Mouse (Mus musculus): ENCODE results near the gene Gm20388.

The Gm20388 gene

DNA sequence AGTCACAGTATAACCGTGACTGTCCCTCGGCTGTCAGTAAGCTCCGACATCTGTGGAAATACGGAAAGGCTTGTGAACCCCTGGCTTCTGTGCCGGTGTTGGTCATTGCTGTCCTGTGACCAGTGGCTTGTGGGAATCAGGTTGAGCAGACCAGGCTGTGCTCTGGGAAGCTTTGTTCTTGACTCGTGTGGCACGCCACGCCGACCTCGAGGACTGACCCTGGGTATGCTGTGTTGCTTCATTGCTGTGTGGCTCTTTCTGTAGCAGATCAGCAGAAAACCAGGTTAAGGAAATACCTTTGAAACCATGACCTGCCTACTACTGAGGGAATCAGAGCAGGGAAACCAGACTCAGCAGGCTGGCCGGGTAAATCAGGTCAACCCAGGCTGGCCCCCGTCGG, 4399.9 kb downstream of the Gm20388 start:
- no peak for DNase-seq (ENCODE audit: low spot score in 2 of 2)

DNA sequence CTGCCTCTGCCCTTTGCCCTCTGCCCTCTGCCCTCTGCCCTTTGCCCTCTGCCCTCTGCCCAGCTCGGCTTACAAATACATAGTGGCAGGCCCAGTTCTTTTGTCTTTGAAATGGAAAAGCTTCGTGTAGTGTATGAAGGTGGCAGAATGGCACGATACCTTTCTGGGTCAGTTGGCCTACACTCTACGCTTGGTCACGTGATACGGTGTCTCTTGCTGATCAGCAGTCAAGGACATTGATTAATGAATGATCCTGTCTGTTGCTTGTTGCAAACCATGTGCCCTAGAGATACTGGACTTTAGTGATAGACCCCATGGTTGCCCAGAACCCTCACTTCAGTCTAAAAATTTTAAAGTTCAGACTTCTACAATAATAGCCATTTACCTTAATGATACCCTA, 4400.5 kb downstream of the Gm20388 start:
- DNase-seq (ENCODE audit: low spot score in 2 of 2), result no peak

DNA sequence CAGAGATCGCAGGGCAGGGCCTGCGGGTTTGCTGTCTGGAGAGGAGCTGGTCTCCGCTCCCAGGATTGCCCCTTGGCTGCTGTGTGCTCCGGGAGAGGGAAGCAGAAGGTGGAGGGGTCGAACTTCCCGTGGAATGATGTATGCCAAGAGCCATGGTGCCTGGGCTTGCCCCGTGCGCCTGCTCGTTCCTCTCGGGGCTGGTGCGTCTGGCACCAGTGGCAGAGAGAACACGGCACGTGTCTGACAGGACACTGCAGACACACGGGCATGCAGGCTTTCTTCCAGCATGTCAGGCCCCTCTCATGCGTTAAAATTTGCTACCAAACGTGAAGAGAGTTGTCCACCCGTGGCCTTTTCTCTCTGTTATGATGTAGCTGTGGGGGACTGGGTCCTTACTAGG, 4401.1 kb downstream of the Gm20388 start:
- no peak for DNase-seq (ENCODE audit: low spot score in 2 of 2)

DNA sequence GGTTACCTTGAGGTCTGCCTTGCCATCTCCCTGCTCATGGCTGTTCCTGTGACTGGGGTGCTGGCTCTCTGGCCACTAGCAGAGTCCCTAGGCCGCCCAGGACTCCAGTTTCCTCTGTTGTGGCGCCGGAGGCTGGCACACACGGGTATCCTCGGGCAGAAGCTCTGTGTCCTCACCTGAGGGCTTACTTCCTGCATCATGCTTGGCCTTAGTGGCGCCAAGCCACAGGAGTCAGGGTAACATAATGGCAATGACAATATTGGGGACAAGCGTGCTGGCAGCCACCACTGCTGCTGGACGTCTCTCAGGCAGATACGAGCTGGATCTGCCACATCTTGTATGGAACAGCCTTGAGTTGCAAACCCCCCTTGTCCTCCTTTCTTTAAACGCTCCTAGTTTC, 4401.6 kb downstream of the Gm20388 start:
- no peak for DNase-seq (ENCODE audit: low spot score in 2 of 2)

DNA sequence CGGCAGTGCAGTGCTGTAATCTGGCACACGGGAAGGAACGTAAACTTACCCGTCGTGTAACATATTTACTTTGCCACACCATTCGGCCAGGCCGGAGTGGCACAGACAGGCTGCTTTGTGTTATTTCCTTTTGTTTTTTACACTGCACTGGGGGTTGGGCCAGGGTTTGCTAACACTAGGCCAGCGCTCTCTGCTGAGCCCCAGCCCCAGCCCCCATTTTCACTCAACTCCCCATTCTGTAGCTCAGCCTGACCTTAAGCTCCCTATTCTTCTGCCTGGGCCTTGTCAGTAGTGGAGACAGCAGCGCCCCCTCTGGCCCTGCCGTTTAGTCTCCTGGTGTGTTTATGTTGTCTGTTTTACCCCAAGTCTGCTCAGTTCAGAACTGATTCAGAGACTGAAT, 4404.2 kb downstream of the Gm20388 start:
- no peak for DNase-seq (ENCODE audit: low spot score in 2 of 2)

DNA sequence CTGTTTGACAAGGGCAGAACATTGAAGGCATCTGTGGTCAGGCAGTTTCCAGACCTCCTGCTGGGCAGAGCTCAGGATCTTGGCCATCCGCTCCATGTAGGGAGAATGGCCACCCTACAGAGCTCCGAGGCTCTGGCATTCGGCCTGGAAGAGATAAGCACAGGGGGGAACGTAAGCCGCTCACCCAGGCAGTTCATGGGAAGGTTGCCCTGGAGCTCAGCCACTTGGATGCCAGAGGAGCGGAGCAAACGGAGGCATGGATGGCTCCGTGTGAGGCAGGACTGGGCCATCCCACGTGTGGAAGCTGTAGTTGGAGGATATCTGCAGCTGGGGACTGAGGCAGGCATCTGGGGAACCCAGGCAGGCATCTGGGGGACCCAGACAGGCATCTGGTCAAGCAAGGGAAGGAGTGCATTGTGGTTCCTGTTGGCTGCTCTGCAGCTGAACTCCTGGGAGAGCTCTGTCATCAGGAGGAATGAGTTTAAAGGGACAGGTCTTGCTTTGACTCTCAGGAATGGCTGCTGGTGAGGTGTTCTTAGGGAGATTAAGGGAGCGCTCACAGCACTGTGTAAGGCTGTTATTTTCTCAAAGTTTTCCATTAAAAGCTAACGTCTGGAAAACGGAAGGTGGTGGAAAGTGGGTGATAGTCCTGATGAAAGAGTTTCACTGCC, 4406.0 kb downstream of the Gm20388 start:
- DNase-seq (ENCODE audit: low spot score in 2 of 2), result no peak

DNA sequence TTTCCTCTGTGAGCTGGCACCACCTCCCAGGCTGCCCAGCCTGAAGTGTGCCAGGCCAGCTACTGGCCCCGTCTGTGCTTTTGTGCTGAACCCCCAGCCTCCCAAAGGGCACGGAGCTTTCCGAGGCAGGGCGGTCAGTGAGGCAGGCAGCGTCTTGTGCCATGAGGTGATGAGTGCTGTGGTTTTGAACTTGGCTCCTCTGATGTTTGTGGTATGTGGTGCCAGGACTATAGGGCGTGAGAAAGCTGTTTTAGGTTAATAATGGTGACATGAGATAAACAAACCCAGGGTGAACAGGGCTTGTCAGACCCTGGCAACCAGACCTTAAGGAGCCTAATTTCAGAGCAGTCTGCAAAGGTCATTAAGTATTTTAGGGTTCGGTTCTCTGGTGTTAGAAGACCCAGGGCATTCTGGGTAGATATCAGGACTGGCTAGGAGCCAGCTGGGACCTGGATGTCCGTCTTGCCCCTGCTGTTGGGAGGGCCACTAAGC, 4406.6 kb downstream of the Gm20388 start:
- DNase-seq (ENCODE audit: low spot score in 2 of 2), result no peak

DNA sequence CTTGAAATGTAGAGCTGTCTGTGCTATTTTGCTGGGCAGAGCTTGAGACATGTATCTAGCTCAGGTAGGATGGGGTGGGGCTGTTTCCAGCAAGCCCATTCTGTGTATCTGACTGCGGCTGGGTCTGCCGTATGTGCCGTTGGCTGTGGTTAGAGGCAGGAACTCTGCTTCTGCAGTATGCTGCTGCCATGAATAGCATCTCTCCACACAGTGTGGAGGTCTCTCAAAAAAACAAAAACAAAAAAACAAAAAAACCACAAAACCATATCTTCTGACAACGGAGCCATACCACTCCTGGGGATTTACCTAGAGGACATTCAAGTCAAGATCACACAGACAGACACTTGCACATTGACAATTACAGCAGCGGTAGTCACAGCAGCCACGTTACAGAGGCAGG, 4407.2 kb downstream of the Gm20388 start:
- DNase-seq (ENCODE audit: low spot score in 2 of 2), result no peak

DNA sequence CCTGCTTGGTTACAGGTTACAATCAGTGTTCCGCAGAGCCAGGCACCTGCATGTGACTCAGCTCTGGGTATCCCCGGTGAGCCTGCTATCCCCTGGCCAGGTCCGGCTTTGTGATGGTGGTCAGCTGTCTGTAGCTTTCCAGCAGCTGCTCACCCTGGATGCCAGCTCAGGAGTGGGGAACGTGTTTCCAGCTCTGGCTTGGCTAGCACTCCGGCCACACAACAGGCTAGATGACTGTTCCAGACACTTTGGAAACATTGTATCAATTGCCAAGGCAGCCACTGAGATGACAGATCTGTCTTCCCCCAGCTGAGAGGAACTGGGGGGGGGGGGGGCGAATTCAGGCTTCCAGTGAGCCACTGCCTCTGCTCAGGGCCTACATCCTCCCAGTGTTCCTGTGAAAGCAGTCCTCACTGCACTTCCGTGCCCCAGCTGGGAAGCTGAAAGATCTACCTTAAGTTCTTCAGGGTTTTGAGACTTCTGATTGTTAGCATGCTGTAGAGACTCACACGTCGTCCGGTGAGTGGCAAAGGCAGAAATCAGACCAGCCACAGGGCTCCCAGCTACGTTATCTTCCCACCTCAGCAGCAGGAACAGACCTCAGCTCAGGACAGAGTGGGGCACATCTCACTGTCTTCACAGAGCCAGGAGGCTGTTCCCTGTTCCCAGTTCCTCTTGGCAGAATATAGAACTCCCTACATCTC, 4408.1 kb downstream of the Gm20388 start:
- no peak for DNase-seq (ENCODE audit: low spot score in 2 of 2)

DNA sequence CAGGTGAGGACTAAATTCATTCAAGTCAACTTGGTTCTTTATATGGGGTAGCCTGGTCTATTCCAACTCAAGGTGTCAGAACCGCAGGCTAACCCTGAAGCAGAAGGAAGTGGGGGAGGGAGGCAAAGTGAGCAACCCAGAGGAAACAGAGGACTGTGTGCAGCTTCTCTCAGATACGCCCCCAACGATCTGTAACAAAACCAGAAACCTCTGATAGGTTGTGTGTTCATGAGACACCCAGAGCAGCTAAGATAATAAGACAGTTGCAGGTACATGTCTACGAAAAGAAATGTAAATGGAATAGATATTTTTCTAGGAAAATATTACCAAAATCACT, 4408.6 kb downstream of the Gm20388 start:
- no peak for DNase-seq (ENCODE audit: low spot score in 2 of 2)

DNA sequence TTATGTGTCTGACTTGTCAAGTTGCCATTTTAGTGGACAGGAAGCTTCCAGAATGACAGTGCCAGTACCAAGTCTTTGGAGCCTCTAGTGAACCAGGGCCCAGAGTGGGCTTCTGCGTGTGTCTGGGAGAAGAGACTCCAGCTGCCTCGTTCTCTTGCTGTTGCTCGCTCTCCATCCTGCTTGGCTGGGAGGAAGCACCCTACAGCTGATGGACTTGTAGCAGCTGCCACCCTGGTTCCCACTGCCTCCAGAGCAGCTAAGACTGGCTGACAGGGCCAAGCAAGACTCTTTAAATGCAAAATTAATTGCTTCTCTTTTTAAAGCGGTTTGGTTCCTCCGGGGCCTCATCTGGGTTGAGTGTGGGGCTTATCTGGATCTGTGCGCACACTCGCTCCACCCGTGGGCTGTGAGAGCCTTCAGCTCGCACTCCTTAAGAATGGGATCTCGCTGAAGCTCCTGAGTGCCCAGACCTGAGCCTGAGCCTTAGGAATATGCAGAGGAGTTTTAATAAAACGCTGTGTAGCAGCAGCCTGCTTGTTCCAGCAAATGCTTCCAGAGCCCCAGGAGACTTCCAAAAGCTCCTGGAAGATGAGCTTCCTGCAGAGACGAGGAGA, 4410.7 kb downstream of the Gm20388 start:
- no peak for DNase-seq (ENCODE audit: low spot score in 2 of 2)

DNA sequence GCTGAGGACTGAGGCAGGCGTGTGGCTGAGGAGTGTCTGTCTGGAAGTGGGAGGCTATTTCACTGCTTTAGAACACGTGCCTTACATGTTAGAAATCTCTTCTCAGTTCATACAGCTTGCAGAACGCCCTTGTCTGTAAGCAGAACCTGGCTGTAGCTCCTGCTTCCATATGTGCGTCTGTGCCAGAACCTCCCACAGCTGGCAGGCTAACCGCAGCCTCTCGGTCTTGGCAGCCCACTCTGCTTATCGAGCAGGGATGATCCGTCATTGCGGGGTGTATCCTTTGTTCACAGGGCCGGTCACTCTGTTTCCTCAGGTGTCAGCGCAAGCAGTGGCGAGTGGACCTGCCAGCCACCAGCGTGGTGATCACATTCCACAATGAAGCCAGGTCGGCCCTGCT, 4412.7 kb downstream of the Gm20388 start:
- DNase-seq (ENCODE audit: low spot score in 2 of 2), result peak in 1 of 2 experiments; percentile 28

DNA sequence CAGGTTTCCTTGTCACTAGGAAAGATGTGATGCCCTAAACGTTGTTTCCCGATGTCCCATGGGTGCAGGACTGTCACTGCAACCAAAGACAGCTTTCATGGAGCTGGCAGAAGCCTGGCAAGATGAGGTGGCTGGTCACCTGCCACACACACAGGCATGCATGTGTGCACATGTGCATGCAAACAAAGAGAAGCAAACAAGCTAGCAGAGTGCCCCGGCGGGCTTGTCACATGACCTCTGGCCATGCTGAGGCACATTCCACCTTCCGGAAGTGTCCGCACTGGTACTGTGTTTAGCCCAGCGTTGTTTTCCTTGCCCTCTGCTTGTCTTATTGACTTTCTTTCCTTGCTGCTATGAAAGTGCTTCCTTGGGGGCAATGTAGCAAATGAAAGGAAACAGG, 4417.6 kb downstream of the Gm20388 start:
- no peak for DNase-seq (ENCODE audit: low spot score in 2 of 2)

DNA sequence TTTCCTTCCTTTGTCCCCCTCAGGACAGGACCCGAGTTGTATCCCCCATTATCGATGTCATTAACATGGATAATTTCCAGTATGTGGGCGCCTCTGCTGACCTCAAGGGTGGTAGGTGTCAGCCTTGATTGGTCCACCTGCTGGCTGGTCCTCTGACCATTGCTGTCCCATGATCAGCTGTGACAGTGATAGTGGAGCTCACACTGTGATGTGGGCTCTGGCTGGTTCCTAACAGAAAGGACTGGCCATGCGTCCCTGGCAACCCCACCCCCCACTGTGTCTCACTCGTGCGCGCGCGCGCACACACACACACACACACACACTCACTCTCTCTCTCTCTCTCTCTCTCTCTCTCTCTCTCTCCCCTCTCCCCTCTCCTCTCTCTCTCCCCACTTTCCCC, 4419.0 kb downstream of the Gm20388 start:
- no peak for DNase-seq (ENCODE audit: low spot score in 2 of 2)

DNA sequence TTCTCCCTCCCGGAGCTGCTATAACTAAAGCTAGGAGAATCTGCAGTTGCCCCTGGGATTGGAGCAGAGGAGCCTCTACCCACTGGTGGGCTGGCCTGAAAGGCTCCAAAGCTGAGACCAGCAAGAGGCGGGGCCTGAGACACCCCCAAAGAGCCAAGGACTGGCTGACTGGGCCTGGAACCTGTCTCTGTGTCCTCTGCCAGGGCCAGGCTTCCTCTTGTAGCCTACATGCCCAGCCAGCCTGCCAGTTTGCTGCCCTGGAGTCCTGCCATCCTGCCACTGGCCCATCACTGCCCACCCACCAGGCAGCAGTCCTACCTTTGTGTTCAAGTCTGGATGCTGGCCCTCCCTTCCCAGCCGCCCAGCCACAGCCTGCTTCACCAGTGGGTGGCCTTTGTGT, 4419.8 kb downstream of the Gm20388 start:
- DNase-seq (ENCODE audit: low spot score in 2 of 2), result no peak

DNA sequence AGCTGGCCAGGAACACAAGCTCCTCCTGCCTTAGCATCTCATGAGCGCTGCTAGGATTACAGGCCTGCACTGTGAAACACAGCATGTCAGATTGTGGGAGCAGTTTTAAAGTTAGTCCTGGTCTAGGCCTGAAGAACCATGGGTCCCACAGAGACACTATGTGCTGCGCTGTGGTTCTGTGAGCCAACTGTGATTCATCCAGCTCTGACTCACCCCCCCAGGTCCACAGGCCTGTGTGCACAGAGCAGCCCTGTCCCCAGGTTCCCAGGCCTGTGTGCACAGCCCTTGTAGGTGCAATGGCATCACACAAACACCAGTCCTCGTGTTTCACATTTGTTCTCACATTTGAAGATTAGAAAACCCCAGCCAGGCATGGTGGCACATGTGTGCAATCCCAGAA, 4420.5 kb downstream of the Gm20388 start:
- DNase-seq (ENCODE audit: low spot score in 2 of 2), result no peak

DNA sequence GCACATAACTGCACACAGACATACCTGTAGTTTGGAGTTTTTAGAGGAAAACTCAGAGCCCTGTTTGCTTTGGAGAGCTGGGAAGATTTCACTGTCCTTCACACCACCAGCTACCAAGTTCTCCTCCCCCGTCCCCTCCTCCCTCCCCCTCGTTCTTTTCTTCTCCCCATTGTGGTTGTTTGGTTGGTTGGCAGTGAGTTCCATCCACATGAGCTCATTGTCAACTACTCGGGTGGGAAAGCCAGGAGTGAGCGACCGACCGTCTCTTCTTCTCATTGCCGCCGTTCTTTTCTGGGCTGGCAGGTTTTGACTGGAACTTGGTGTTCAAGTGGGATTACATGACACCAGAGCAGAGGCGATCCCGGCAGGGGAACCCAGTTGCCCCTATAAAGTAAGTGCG, 4421.1 kb downstream of the Gm20388 start:
- DNase-seq (ENCODE audit: low spot score in 2 of 2), result no peak

DNA sequence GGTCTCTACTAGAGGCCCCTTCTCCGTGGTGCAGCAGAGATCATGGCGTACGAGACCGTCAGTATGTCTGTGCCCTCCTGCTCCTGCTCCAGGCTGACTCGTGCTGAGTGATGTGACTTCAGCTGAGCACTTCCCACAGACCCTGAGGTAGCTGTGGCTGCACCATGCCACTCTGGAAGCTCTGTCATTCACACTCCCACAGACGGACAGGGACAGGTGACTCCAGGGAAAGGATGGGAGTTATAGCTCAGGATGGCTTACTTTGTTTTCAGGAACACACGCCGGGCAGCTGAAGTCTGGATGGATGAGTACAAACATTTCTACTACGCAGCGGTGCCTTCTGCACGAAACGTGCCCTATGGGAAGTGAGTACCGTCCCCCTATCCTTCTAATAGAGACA, 4425.7 kb downstream of the Gm20388 start:
- no peak for DNase-seq (ENCODE audit: low spot score in 2 of 2)

DNA sequence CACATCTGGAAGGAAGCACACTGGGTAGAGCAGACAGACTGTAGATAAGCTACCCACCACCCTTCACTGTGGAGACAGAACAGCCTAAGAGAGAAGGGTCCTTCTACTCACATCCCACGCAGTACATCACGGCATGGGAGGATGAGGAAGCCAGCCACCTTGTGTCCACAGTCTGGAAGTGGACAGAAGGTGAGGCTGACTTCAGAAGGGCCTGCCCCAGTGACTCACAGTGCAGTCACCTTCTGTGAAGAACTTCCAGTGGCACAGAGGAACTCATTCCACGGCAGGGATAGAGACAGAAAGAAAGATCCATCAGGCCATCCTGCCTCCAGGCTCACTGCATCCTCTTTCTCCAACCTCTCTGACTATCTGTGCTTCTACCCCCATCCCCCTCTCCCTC, 4429.1 kb downstream of the Gm20388 start:
- DNase-seq (ENCODE audit: low spot score in 2 of 2), result no peak

DNA sequence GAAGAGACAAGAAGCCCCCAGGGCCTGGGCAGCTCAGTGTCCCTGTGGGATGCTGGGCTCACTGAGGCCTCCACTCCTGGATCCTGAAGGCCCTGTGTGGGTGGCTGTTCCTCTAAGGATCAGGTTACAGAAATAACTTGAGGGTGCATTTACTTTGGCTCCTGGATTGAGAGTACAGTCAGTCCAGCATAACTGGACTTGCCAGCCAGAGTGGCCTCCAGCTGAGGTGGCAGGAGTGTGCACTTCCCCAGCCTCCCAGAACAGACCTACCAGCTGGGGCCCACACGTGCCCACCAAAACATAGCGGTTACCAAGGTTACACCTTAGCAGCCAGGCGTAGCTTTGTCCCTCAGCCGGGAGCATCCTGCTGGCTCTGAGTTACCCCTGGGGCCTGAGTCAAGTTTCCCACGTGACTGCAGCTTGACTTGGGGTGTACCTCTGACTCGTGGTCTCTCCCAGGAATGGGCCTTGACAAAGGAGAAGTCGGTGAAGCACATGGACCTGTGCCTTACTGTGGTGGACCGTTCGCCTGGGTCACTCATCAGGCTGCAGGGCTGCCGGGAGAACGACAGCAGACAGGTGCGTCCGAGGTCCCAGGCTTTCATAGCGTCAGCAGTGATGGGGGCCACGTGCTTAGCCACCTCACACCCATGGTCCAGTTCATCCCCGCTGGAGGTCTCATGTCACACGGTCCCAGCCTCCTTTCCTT, 4429.9 kb downstream of the Gm20388 start:
- DNase-seq (ENCODE audit: low spot score in 2 of 2), result no peak

DNA sequence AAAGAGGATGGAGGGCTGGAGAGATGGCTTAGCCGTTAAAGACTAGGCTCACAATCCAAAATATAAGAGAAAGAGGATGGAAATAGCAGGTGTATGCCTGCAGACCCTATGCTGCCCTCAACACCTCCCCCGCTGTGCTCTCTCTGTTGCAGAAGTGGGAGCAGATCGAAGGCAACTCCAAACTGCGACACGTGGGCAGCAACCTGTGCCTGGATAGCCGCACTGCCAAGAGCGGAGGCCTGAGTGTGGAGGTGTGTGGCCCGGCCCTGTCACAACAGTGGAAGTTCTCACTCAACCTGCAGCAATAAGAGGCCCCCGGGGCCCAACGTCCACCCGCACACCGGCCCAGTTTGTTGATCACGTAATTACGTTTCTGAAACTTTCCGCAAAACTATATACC, 4432.5 kb downstream of the Gm20388 start:
- DNase-seq (ENCODE audit: low spot score in 2 of 2), result no peak

DNA sequence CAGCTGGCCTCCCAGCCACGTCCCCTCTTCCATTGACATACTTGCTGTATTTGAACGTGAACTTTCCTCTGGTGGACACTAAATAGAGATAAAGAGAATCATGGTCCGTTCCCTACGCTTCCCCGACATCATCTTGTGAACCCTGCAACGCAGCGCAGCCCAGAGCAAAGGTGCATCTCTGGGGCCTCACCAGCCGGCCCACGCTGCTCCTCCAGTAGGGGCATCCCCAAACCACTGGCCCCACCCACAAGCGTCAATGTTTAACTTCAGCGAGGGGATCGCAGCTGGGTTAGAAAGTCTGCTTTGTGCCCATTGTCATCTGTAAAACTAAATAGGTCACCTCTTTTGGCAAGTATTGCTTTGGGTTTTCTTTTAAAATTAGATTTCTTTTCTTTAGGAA, 4433.4 kb downstream of the Gm20388 start:
- DNase-seq (ENCODE audit: low spot score in 2 of 2), result no peak

DNA sequence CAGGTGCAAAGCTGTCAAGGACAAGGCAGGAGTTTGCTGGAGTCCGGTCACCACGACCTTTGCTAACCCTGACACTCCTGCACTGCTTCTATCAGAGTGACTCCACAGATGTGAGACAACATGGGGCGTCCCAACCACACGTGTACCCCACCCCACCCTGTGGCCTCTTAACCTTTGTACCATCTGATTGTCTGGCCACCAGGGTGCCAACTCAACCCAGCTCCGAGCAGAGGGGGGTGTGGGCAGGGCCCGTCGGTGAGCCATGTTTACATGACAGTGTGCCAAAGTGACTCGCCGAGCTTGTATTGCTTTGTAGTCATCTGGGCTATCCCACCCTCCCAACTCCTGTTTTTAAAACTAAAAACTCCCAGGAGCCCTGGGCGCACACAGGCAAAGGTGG, 4434.5 kb downstream of the Gm20388 start:
- no peak for DNase-seq (ENCODE audit: low spot score in 2 of 2)
